Mouse (Mus musculus) frontal cortex, adult (tissue): ENCODE data around the gene Adk.
A peak's percentile ranks its signal among the peaks of the same experiment; 100 is the strongest.

Experiments used
- ATAC-seq: cut with Nextera tagmentation; 2 replicates; pipeline ENCODE4 v1.9.2; 2017; ENCODE audit warnings: mild to moderate bottlenecking, moderate library complexity, mixed read lengths; ENCODE audit not compliant: low TSS enrichment

Adk gene

DNA sequence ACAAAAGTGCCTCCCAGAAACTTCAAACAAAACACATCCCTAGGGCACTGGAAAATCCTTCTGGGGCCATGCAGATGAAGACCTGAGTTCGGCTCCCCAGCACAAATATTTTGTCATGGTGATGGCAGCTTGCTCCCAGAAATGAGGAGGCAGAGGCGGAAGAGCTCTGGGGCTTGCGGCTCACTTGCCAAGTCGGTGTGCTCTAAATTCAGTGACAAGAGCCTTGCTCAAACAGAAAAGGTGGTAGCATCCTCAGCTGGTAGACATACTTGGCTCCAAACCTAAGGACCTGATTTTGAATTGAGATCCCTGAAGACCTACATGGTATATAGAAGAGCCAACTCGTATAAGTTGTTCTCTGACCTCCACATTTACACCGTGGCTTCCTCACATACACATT lies 292.5 kb downstream of the Adk start:
- peak; percentile 87 for ATAC-seq

DNA sequence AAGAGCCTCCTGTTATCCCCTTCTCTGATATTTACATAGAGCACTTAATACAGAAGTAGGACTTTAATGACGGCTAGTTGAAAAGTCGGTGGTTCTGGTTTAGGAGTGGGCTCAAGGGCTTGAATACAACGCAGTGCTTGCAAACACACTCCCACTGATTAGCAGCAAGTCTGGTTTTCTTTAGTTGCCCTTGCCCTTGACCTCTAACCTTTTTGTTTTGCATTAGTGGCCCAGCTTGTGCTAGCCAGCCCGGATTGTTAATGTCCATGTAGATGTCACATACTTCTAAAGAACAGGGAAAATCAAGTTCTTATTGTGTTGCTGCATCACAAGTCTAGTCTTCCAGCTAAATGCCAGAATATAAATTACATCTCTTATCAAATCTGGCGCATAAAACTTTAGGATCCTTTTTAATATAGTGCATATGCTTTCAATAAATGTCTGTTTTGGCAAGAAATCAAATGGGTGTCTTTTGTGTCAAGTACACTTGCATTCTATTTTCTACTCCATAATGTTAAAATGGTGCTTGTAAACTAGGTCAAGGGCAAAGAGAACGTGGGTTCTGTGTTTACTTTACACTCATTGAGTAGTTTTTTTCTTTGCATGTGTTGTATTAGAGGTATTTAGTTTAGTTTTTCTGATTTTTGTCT lies 296.4 kb downstream of the Adk start:
- no peak for ATAC-seq

- no peak for ATAC-seq
Observed at GRCm38 (mm10) chr14:21351646-21352045, 299.3 kb downstream of the Adk start.

DNA sequence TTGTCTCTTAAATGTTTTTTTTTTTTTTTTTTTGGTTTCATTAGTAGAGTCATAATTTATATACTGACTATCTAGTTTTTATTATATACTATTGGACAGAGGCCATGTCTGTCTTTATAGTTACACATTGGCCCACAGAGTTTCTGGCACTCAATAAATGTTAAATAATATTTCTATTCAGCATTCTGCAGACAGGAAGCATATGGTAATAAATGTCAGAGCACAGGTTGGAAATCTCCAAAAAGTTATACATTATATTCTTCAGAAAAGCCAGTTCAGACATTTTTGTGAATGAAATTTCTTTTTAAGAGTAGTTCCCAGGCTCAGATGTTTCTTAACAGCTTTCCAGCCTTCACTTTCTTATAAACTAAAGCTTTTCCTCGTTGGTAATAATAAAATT lies 303.9 kb downstream of the Adk start:
- no peak for ATAC-seq

- ATAC-seq: no peak
Observed at GRCm38 (mm10) chr14:21359207-21359895, 307.0 kb downstream of the Adk start.

DNA sequence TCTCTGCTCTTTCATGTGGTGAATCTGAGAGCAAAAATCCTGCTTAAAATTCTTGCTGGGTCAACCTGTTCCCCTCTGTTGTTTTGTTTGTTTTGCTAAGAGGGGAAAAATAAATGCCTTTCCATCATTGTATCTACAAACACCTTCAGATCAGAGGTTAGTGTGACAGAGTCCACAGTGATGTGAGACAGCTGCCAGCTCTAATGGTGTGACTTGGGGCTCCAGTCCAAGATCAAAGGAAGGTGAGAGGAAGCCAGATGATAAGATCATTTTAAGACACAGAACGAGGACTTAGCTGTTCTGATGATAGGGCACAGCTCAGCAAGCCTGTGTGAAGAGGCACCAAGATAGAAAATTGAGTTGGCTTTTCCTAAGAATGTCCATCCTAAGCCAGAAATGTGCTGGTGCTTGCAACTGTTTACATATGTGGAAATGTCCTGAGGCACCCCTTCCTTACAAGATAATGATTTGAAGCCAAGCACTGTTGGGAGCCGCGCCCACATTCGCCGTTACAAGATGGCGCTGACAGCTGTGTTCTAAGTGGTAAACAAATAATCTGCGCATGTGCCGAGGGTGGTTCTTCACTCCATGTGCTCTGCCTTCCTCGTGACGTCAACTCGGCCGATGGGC lies 307.6 kb downstream of the Adk start:
- ATAC-seq: no peak

GRCm38 (mm10) chr14:21367095-21367494 lies 314.7 kb downstream of the Adk start:
- peak; percentile 58 for ATAC-seq

GRCm38 (mm10) chr14:21368622-21369021 lies 316.2 kb downstream of the Adk start:
- no peak for ATAC-seq

DNA sequence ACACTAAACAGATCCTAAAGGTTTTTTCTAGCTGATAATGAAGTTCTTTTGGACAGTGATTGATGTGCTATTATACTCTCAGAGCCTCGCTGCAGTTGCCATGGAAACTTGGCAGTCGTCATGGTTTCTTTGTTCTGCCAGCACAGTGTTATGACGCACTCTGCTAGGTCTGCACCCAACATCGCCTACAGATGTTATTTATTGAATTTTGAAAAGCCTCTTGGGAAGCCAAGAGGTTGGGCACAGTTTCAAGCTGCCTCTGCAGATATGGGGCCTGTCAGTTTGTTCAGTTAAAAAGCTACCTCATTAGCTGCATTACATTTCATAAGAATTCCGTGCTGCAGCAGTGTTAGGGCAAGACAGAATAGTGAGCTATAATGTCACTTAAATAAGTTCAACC lies 316.8 kb downstream of the Adk start:
- ATAC-seq: peak; percentile 87

DNA sequence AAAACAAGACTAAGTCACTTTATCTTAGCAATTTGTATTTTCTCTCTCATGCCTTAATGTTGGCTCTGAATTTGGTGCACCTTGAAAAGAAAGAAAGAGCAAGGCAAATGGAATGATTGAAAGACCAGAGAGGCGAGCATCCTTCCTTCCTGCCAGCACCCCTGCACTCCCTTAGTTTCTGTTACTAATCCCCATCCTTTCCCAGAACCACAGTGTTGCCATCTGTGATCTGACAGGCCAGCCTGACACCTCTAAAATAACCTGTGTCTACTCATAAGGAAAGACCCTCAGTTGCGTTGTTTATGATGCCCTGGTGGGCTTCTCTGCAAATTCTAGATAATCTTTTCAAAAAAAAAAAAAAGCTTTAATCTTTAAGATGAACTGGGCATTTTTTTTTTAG lies 319.6 kb downstream of the Adk start:
- no peak for ATAC-seq

GRCm38 (mm10) chr14:21372689-21373088 lies 320.3 kb downstream of the Adk start:
- peak; percentile 61 for ATAC-seq

DNA sequence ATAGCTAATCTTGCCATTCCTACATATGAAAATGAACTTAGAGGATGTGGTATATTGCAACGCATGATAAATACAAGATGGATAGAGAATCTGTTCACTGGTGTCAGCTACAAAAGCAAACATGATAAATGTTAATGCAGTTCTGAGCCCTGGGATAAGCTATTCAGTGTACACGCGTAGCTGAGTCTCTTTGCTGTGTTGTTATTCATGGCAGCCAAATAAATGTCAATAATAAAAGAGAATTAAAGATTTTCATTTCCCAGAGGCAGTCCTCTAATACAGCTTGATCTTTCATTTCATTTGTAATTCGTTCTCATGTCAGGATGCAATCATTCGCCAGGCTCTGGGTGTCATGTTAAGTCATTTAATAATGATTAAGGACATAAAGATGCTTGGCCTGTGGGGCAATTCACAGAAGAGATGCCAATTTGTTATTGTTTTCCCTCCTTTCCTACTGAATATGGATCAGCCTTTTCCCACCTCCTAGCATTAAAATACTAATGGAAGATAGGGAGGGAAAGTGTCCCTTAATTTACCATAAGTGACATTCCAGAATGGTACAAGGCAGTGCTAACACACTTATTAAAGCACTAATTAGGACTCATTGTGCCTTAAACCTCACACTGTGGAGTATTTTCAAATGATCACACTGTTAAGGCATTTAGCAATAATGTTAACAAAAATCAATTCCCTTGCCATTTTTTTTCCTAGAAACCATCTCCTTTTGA lies 331.5 kb downstream of the Adk start:
- ATAC-seq: no peak

- ATAC-seq: no peak
Observed at GRCm38 (mm10) chr14:21399506-21399905, 347.1 kb downstream of the Adk start.

DNA sequence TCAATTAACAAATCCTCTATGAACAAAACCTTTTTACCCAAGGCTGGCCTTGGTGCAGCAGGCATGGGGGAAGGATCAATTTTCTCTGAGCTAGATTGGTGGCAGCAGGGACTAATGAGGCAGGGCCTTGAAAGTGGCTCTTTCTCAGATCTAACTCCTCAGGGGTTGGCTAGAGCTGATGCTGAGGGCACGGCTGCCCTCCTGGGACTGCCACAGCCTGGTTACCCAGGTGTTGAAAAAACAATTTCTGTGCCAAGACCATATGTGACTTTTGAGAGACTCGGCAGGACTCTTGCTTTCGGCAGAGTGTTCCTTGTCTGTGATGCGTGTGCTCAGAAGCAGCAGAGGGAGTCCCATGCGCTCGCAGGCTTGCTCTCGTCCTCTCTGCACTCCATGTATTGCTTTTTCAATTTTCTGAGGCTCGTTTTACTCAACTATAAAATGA lies 349.8 kb downstream of the Adk start:
- peak; percentile 47; the same call in 1 of the 2 replicates for ATAC-seq

GRCm38 (mm10) chr14:21402621-21403405 lies 350.4 kb downstream of the Adk start:
- no peak for ATAC-seq

GRCm38 (mm10) chr14:21406946-21407345 lies 354.6 kb downstream of the Adk start:
- no peak for ATAC-seq

GRCm38 (mm10) chr14:21408846-21409245 lies 356.5 kb downstream of the Adk start:
- ATAC-seq: no peak

GRCm38 (mm10) chr14:21410769-21411477 lies 358.5 kb downstream of the Adk start:
- ATAC-seq: no peak

- no peak for ATAC-seq
Observed at GRCm38 (mm10) chr14:21411524-21411923, 359.1 kb downstream of the Adk start.

GRCm38 (mm10) chr14:21418332-21418731 lies 366.0 kb downstream of the Adk start:
- no peak for ATAC-seq

- ATAC-seq: peak; percentile 55
Observed at GRCm38 (mm10) chr14:21427369-21427768, 375.0 kb downstream of the Adk start.
